Mouse (Mus musculus) CH12.LX (cell line): ENCODE results near the gene Zcchc10. TPM values are rescaled to one million over a fixed set of nuclear protein-coding genes. Genes with fewer than 3 reads are reported as not detected.

Experiments
- DNase-seq: peaks from one replicate; pipeline ENCODE4 v3.0.0-alpha.2; 2013; ENCODE audit errors: extremely low read depth
- H3K27ac ChIP-seq: 2 replicates; pipeline ENCODE4 v1.5.1; 2012; ENCODE audit warnings: low read depth, mild to moderate bottlenecking, control low read depth, moderate library complexity; ENCODE audit not compliant: insufficient read depth
- H3K27me3 ChIP-seq: replicated peaks from 2 replicates; pipeline ENCODE3; 2012; ENCODE audit warnings: inconsistent platforms
- H3K36me3 ChIP-seq, 2 experiments: replicated peaks in 1 of 2; 2 replicates each; pipeline versions ENCODE3 to v1.6.1; 2012; ENCODE audit warnings: inconsistent platforms in 1 of 2, low read length in 1 of 2, mild to moderate bottlenecking in 1 of 2, mixed read lengths in 1 of 2, moderate library complexity in 1 of 2; ENCODE audit not compliant: control insufficient read depth in 1 of 2, insufficient read depth in 1 of 2
- H3K4me1 ChIP-seq, 2 experiments: 2 replicates each; pipeline ENCODE4 v1.6.1; 2012; ENCODE audit warnings: inconsistent platforms in 1 of 2, moderate library complexity in 1 of 2; ENCODE audit not compliant: insufficient read depth in 2 of 2, control insufficient read depth in 1 of 2
- H3K4me2 ChIP-seq: 2 replicates; pipeline ENCODE4 v1.6.1; 2012; ENCODE audit warnings: low read depth, mild to moderate bottlenecking, control low read depth; ENCODE audit not compliant: poor library complexity, insufficient read depth, severe bottlenecking
- H3K4me3 ChIP-seq, 3 experiments: fragments of 150-350 bp in 1 of 3; sonication (generic) in 1 of 3; replicated peaks in 1 of 3; 2 replicates each; pipeline versions ENCODE3 to v1.5.1; 2011 to 2012; ENCODE audit warnings: low read depth in 2 of 3, low read length in 2 of 3, mild to moderate bottlenecking in 2 of 3, moderate library complexity in 2 of 3, control low read depth in 1 of 3, improper control_type of control experiment in 1 of 3, inconsistent platforms in 1 of 3, mixed read lengths in 1 of 3; ENCODE audit not compliant: poor library complexity in 1 of 3
- H3K79me2 ChIP-seq: replicated peaks from 2 replicates; pipeline ENCODE4 v1.6.1; 2012; ENCODE audit warnings: mild to moderate bottlenecking, moderate library complexity; ENCODE audit not compliant: control insufficient read depth, poor library complexity, insufficient read depth, severe bottlenecking; ENCODE audit errors: extremely low read depth
- H3K9ac ChIP-seq: 2 replicates; pipeline ENCODE4 v1.6.1; 2012; ENCODE audit warnings: low read depth, mild to moderate bottlenecking, control low read depth, moderate library complexity; ENCODE audit not compliant: insufficient read depth
- H3K9me3 ChIP-seq: replicated peaks from 2 replicates; pipeline ENCODE3; 2012; ENCODE audit warnings: low read length, inconsistent platforms, mixed read lengths
- BHLHE40 ChIP-seq: IDR thresholded peaks from 2 replicates; pipeline ENCODE4 v1.6.1; 2011; ENCODE audit warnings: mild to moderate bottlenecking, low read depth, low read length, improper control_type of control experiment
- CHD1 ChIP-seq: IDR thresholded peaks from 2 replicates; pipeline ENCODE4 v1.6.1; 2012; ENCODE audit warnings: low read depth, low read length, improper control_type of control experiment, inconsistent platforms
- CHD2 ChIP-seq: IDR thresholded peaks from 2 replicates; pipeline ENCODE4 v1.6.1; 2011; ENCODE audit warnings: low read length, improper control_type of control experiment
- CTCF ChIP-seq, 2 experiments: IDR thresholded peaks in 1 of 2; conservative IDR thresholded peaks in 1 of 2; 2 replicates each; pipeline ENCODE4 v1.5.1; 2011 to 2012; ENCODE audit warnings: low read depth in 2 of 2, low read length in 2 of 2, improper control_type of control experiment in 1 of 2, inconsistent platforms in 1 of 2, mild to moderate bottlenecking in 1 of 2, moderate library complexity in 1 of 2
- E2F4 ChIP-seq: IDR thresholded peaks from 2 replicates; pipeline ENCODE4 v1.6.1; 2011; ENCODE audit warnings: low read depth, low read length, improper control_type of control experiment; ENCODE audit not compliant: insufficient replicate concordance
- ETS1 ChIP-seq: conservative IDR thresholded peaks from 2 replicates; pipeline ENCODE4 v1.6.1; 2012; ENCODE audit warnings: low read depth, mild to moderate bottlenecking, inconsistent platforms, low read length, improper control_type of control experiment, moderate library complexity
- GABPA ChIP-seq: IDR thresholded peaks from 2 replicates; pipeline ENCODE4 v1.6.1; 2012; ENCODE audit warnings: low read depth, low read length, improper control_type of control experiment, inconsistent platforms; ENCODE audit not compliant: insufficient replicate concordance
- HCFC1 ChIP-seq: IDR thresholded peaks from 2 replicates; pipeline ENCODE4 v1.6.1; 2012; ENCODE audit warnings: low read depth, mild to moderate bottlenecking, inconsistent platforms, low read length, improper control_type of control experiment
- IRF4 ChIP-seq: IDR thresholded peaks from 2 replicates; pipeline ENCODE4 v1.6.1; 2014; ENCODE audit warnings: low read depth, mild to moderate bottlenecking, inconsistent platforms, low read length, improper control_type of control experiment
- JUN ChIP-seq: IDR thresholded peaks from 2 replicates; pipeline ENCODE4 v1.6.1; 2011; ENCODE audit warnings: low read depth, mild to moderate bottlenecking, low read length, improper control_type of control experiment, moderate library complexity; ENCODE audit not compliant: insufficient read depth
- KAT2A ChIP-seq: IDR thresholded peaks from 2 replicates; pipeline ENCODE4 v1.6.1; 2012; ENCODE audit warnings: low read length, improper control_type of control experiment, inconsistent platforms; ENCODE audit not compliant: insufficient replicate concordance
- MAFK ChIP-seq: IDR thresholded peaks from 2 replicates; pipeline ENCODE4 v1.6.1; 2011; ENCODE audit warnings: low read length, improper control_type of control experiment; ENCODE audit not compliant: insufficient replicate concordance
- MAX ChIP-seq: IDR thresholded peaks from 2 replicates; pipeline ENCODE4 v1.6.1; 2011; ENCODE audit warnings: low read length, improper control_type of control experiment
- MAZ ChIP-seq: IDR thresholded peaks from 2 replicates; pipeline ENCODE4 v1.6.1; 2012; ENCODE audit warnings: low read depth, mild to moderate bottlenecking, inconsistent platforms, low read length, improper control_type of control experiment, moderate library complexity
- MEF2A ChIP-seq: IDR thresholded peaks from 2 replicates; pipeline ENCODE4 v1.6.1; 2014; ENCODE audit warnings: low read depth, mild to moderate bottlenecking, inconsistent platforms, low read length, improper control_type of control experiment, borderline replicate concordance
- MXI1 ChIP-seq: IDR thresholded peaks from 2 replicates; pipeline ENCODE4 v1.6.1; 2011; ENCODE audit warnings: mild to moderate bottlenecking, low read depth, low read length, improper control_type of control experiment
- MYC ChIP-seq: IDR thresholded peaks from 2 replicates; pipeline ENCODE4 v1.6.1; 2011; ENCODE audit warnings: low read depth, mild to moderate bottlenecking, improper control_type of control experiment, low read length
- NELFE ChIP-seq: IDR thresholded peaks from 2 replicates; pipeline ENCODE4 v1.6.1; 2011; ENCODE audit warnings: low read depth, low read length, improper control_type of control experiment
- NRF1 ChIP-seq: IDR thresholded peaks from 2 replicates; pipeline ENCODE4 v1.6.1; 2014; ENCODE audit warnings: low read depth, mild to moderate bottlenecking, inconsistent platforms, low read length, improper control_type of control experiment, moderate library complexity
- PAX5 ChIP-seq: IDR thresholded peaks from 2 replicates; pipeline ENCODE4 v1.6.1; 2012; ENCODE audit warnings: low read length, inconsistent platforms, mixed read lengths
- POLR2A ChIP-seq: IDR thresholded peaks from 2 replicates; pipeline ENCODE4 v1.6.1; 2011; ENCODE audit warnings: low read depth, mild to moderate bottlenecking, improper control_type of control experiment, low read length
- POLR2AphosphoS2 ChIP-seq: IDR thresholded peaks from 2 replicates; pipeline ENCODE4 v1.6.1; 2011; ENCODE audit warnings: low read depth, low read length, improper control_type of control experiment
- RAD21 ChIP-seq: IDR thresholded peaks from 2 replicates; pipeline ENCODE4 v1.6.1; 2011; ENCODE audit warnings: low read depth, mild to moderate bottlenecking, low read length, improper control_type of control experiment, moderate library complexity
- RCOR1 ChIP-seq: conservative IDR thresholded peaks from 2 replicates; pipeline ENCODE4 v1.6.1; 2012; ENCODE audit warnings: low read depth, mild to moderate bottlenecking, inconsistent platforms, low read length, improper control_type of control experiment
- SIN3A ChIP-seq: IDR thresholded peaks from 2 replicates; pipeline ENCODE4 v1.6.1; 2012; ENCODE audit warnings: low read length, improper control_type of control experiment, inconsistent platforms
- TBP ChIP-seq: conservative IDR thresholded peaks from 2 replicates; pipeline ENCODE4 v1.6.1; 2011; ENCODE audit warnings: low read depth, low read length, improper control_type of control experiment
- TCF12 ChIP-seq: IDR thresholded peaks from 2 replicates; pipeline ENCODE4 v1.6.1; 2014; ENCODE audit warnings: low read depth, mild to moderate bottlenecking, inconsistent platforms, low read length, improper control_type of control experiment
- ZC3H11A ChIP-seq: IDR thresholded peaks from 2 replicates; pipeline ENCODE4 v1.6.1; 2012; ENCODE audit warnings: low read depth, mild to moderate bottlenecking, inconsistent platforms, low read length, improper control_type of control experiment
- ZKSCAN1 ChIP-seq: IDR thresholded peaks from 2 replicates; pipeline ENCODE4 v1.6.1; 2012; ENCODE audit warnings: low read depth, inconsistent platforms, low read length, improper control_type of control experiment, borderline replicate concordance
- ZMIZ1 ChIP-seq: IDR thresholded peaks from 2 replicates; pipeline ENCODE4 v1.6.1; 2012; ENCODE audit warnings: low read depth, mild to moderate bottlenecking, inconsistent platforms, low read length, improper control_type of control experiment
- dilution Hi-C: fragments of 300-500 bp; cut with MboI; formaldehyde crosslinking; loops from 2 replicates; pipeline ENCODE4 v1.14.3; 2020; ENCODE audit warnings: low sequenced_read_pairs; ENCODE audit not compliant: extremely low pct_unique_long_range_greater_than_20kb, extremely low pct_ligation_motif_present
- in situ Hi-C: fragments of 300-500 bp; cut with MboI; formaldehyde crosslinking; loops from 3 replicates; pipeline ENCODE4 v1.14.3; 2019; ENCODE audit warnings: low sequenced_read_pairs, low pct_ligation_motif_present, low pct_unique_long_range_greater_than_20kb, mixed read lengths
- polyA plus RNA-seq: library from polyadenylated mRNA; unstranded; fragments of >175 nt; gene quantifications from 2 replicates; pipeline ENCODE4 v1.2.1, GENCODE M21; 2012; ENCODE audit warnings: low read depth; ENCODE audit not compliant: insufficient read length
- total RNA-seq, 2 experiments: library from RNA; depleted of rRNA; stranded (reverse); fragments of 300-350 nt in 1 of 2; fragments of >200 nt in 1 of 2; gene quantifications; 2 replicates each; pipeline ENCODE4 v1.2.3; 2012 to 2014

Zcchc10 gene
- 4.9 and 8.7 TPM in 2 replicates for total RNA-seq (2012; rRNA removed)
- 20.7 and 24.3 TPM in 2 replicates for total RNA-seq (2014; rRNA removed)
- 72.4 and 74.2 TPM in 2 replicates for polyA plus RNA-seq

DNA sequence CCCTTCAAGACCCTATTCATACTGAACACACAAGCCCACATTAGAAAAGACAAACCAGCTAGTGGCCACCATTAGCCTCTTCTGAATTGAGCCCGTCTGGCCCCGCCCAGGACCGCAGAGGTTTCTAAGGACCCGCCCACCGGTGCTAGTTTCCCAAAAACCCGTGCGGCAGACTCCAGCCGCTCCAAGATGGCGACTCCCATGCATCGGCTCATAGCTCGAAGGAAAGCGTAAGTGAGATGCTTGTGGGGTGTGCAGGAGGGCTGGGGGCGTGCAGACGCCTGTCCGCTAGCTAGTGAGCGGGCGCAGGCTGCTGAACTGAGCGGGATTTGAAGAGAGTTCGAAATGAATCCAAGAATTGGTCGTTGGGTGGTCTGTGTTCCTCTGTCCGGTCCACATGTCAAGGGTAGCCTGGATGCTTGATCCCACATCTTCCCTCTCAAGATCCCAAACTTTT is at the start of gene Zcchc10:
Zcchc10 (plus strand) TSS at position 168 of the 457 bp plus-strand sequence.
- Histone ChIP-seq H3K4me1 (peaks cover 5 to 17% of the 10 kb centered on the region in 2 experiments; a peak in 3 of 4 replicates), H3K27me3 (no peaks in the 10 kb centered on the region), H3K9me3 (no peaks in the 10 kb centered on the region), H3K4me2 (peak within 1 kb of the TSS; percentile 54), H3K27ac (no peak within 1 kb of the TSS), H3K4me3 (peak within 1 kb of the TSS; percentile 79 to 99 (median 82)), H3K79me2 (peaks cover 21% of the 10 kb centered on the region), H3K9ac (peak within 1 kb of the TSS; percentile 99), H3K36me3 (peaks cover 21 to 34% of the 10 kb centered on the region in 2 experiments)
- dilution Hi-C loops = no loop called here
- DNase-seq = peak; percentile 97
- peak; percentile 22; the same call in 1 of the 2 replicates for TF ChIP-seq BHLHE40
- TF ChIP-seq SIN3A = peak; percentile 93
- TF ChIP-seq POLR2AphosphoS2 = peak; percentile 95
- TF ChIP-seq ZMIZ1 = peak; percentile 94
- no peak; the same call in 1 of the 2 replicates for TF ChIP-seq IRF4
- peak; percentile 82 for TF ChIP-seq HCFC1
- peak; percentile 99 for TF ChIP-seq POLR2A
- TF ChIP-seq NELFE = peak; percentile 98
- no peak for TF ChIP-seq PAX5
- TF ChIP-seq MYC = peak; percentile 84
- TF ChIP-seq MAX = peak; percentile 77
- no peak for TF ChIP-seq JUN
- TF ChIP-seq MAZ = peak; percentile 69; the same call in 1 of the 2 replicates
- 0 out of 2 replicates have a peak, but pooled peaks have one; percentile 54 for TF ChIP-seq KAT2A
- TF ChIP-seq TCF12 = peak; percentile 97
- TF ChIP-seq CTCF (conservative IDR thresholded peaks at IDR 0.05 in 1 of 2, IDR thresholded peaks at IDR 0.05 in 1 of 2; ENCODE audit: low read depth in 2 of 2, low read length in 2 of 2) = no peak
- peak; percentile 94 for TF ChIP-seq MXI1
- peak; percentile 89 for TF ChIP-seq TBP
- peak; percentile 57; the same call in 1 of the 2 replicates for TF ChIP-seq NRF1
- in situ Hi-C loops = no loop called here

DNA sequence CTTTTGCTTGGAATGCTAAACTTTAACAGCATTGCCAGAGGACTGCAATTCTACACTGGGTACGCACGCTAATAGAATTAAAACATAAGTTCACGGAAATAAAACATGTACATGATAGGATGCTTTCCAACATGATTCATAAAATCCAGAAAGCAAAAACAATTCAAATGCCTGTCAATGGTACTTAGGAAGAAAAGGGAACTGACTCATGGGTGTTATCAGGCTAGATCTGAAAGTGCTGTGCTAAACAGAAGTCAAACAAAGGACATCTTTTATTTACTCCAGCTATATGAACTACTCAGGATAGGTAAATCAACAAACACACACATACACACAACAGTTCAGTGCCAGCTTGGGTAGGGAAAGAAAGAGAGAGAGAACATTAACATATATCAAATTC is 49.1 kb upstream of the Zcchc10 start:
- H3K36me3 ChIP-seq = peaks cover 72 to 95% of the 10 kb centered on the region in 2 experiments

More for the DNA sequence above, 49.1 kb upstream of the Zcchc10 start:
- in situ Hi-C loops (no loop called here), dilution Hi-C loops (no loop called here)
- no peak for TF ChIP-seq GABPA
- no peak for TF ChIP-seq TBP
- TF ChIP-seq E2F4 = no peak
- TF ChIP-seq RCOR1 = no peak
- TF ChIP-seq BHLHE40 = no peak
- no peak for TF ChIP-seq MAFK
- TF ChIP-seq RAD21 = no peak
- TF ChIP-seq ZC3H11A = no peak
- TF ChIP-seq CTCF (conservative IDR thresholded peaks at IDR 0.05 in 1 of 2, IDR thresholded peaks at IDR 0.05 in 1 of 2; ENCODE audit: low read depth in 2 of 2, low read length in 2 of 2) = no peak
- no peak for TF ChIP-seq CHD2
- no peak for TF ChIP-seq CHD1
- TF ChIP-seq MAX = no peak
- no peak for TF ChIP-seq NELFE
- no peak for TF ChIP-seq ETS1
- TF ChIP-seq JUN = no peak
- no peak for TF ChIP-seq POLR2AphosphoS2
- no peak for TF ChIP-seq MEF2A
- no peak for TF ChIP-seq ZKSCAN1
- no peak for TF ChIP-seq TCF12
- no peak overlapping the region for H3K4me3 ChIP-seq
- H3K9ac ChIP-seq = no peak overlapping the region
- no peak for DNase-seq
- H3K4me1 ChIP-seq = peaks cover 0 to 5% of the 10 kb centered on the region in 2 experiments; a peak in 1 of 4 replicates
- no peak overlapping the region for H3K27ac ChIP-seq
- peaks cover 50% of the 10 kb centered on the region for H3K79me2 ChIP-seq
- H3K27me3 ChIP-seq = no peaks in the 10 kb centered on the region
- no peak overlapping the region for H3K4me2 ChIP-seq
- no peaks in the 10 kb centered on the region for H3K9me3 ChIP-seq
